Mouse (Mus musculus) c-Kit-positive CD71-positive TER-119-negative erythroid progenitor cells, embryonic 14.5 days (primary cell): ENCODE measurements around the gene Gm20388.

ENCODE experiments used
- DNase-seq: peaks from one replicate; pipeline ENCODE4 v3.0.0-alpha.2; 2013; ENCODE audit warnings: low read depth

Gm20388 gene

GRCm38 (mm10) chr8:122897200-122897599 is 2986.6 kb downstream of the Gm20388 start:
- no peak for DNase-seq

GRCm38 (mm10) chr8:122898018-122898417 is 2987.4 kb downstream of the Gm20388 start:
- no peak for DNase-seq

GRCm38 (mm10) chr8:122898473-122898872 is 2987.8 kb downstream of the Gm20388 start:
- DNase-seq: no peak

- DNase-seq: no peak
Measured at GRCm38 (mm10) chr8:122899085-122899484, 2988.4 kb downstream of the Gm20388 start.

- DNase-seq: no peak
Measured at GRCm38 (mm10) chr8:122901476-122901875, 2990.8 kb downstream of the Gm20388 start.

GRCm38 (mm10) chr8:122901892-122902515 is 2991.4 kb downstream of the Gm20388 start:
- DNase-seq: no peak

GRCm38 (mm10) chr8:122902581-122902980 is 2991.9 kb downstream of the Gm20388 start:
- DNase-seq: no peak

GRCm38 (mm10) chr8:122903002-122903401 is 2992.4 kb downstream of the Gm20388 start:
- DNase-seq: no peak

- DNase-seq: no peak
Measured at GRCm38 (mm10) chr8:122904496-122904895, 2993.9 kb downstream of the Gm20388 start.

GRCm38 (mm10) chr8:122905346-122905745 is 2994.7 kb downstream of the Gm20388 start:
- DNase-seq: no peak

- peak; percentile 79 for DNase-seq
Measured at GRCm38 (mm10) chr8:122906463-122907021, 2995.9 kb downstream of the Gm20388 start.

- DNase-seq: no peak
Measured at GRCm38 (mm10) chr8:122912150-122912549, 3001.5 kb downstream of the Gm20388 start.

GRCm38 (mm10) chr8:122912871-122913270 is 3002.2 kb downstream of the Gm20388 start:
- no peak for DNase-seq

GRCm38 (mm10) chr8:122916766-122917165 is 3006.1 kb downstream of the Gm20388 start:
- no peak for DNase-seq

GRCm38 (mm10) chr8:122917531-122918392 is 3007.1 kb downstream of the Gm20388 start:
- peak; percentile 23 for DNase-seq

GRCm38 (mm10) chr8:122918438-122919107 is 3007.9 kb downstream of the Gm20388 start:
- no peak for DNase-seq

GRCm38 (mm10) chr8:122920890-122921289 is 3010.2 kb downstream of the Gm20388 start:
- no peak for DNase-seq

GRCm38 (mm10) chr8:122922945-122923344 is 3012.3 kb downstream of the Gm20388 start:
- DNase-seq: no peak

- no peak for DNase-seq
Measured at GRCm38 (mm10) chr8:122923431-122924090, 3012.9 kb downstream of the Gm20388 start.

- no peak for DNase-seq
Measured at GRCm38 (mm10) chr8:122924091-122924490, 3013.4 kb downstream of the Gm20388 start.

GRCm38 (mm10) chr8:122925939-122926722 is 3015.5 kb downstream of the Gm20388 start:
- no peak for DNase-seq
